Mouse (Mus musculus) MEL-GATA-1-ER (cell line): ENCODE measurements around the gene Bmp3.

Experiments used
- DNase-seq: peaks from one replicate; pipeline ENCODE4 v3.0.0-alpha.2; 2012; ENCODE audit warnings: low read depth; ENCODE audit errors: extremely low read depth

The Bmp3 gene

GRCm38 (mm10) chr5:98900926-98901325 lies 46.7 kb downstream of the Bmp3 start:
- no peak for DNase-seq

- DNase-seq: no peak
Observed at GRCm38 (mm10) chr5:98902339-98902738, 48.1 kb downstream of the Bmp3 start.

- DNase-seq: no peak
Observed at GRCm38 (mm10) chr5:98918716-98919115, 64.5 kb downstream of the Bmp3 start.

- DNase-seq: no peak
Observed at GRCm38 (mm10) chr5:98921608-98922007, 67.4 kb downstream of the Bmp3 start.

GRCm38 (mm10) chr5:98922921-98923320 lies 68.7 kb downstream of the Bmp3 start:
- DNase-seq: no peak
